ENCODE assay signal across 7 mouse cellular contexts in the genomic region with DNA sequence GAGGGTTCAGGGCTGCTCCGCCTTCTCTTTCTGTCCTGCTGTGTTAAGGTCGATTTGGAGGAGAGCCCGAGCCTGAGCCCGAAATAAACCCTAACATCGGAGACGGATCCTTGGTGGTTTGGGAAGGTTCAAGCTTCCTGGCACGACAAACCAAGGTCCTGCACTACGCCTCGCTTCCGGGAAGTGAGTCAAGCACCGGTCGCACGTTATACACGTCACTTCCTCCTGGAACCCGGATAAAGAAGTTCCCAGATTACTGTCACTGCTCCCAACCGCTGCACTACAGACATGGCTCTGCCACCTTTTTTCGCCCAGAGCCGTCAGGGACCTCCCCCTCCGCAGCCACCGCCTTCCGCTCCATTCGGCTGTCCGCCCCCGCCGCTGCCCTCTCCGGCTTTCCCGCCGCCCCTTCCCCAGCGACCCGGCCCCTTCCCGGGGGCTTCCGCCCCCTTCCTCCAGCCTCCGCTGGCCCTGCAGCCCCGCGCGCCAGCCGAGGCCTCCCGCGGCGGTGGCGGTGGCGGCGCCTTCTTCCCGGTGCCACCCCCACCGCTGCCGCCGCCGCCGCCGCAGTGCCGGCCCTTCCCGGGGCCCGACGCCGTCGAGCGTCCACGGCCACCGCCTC. TPM values are rescaled to one million over a fixed set of nuclear protein-coding genes. Genes with fewer than 3 reads are reported as not detected.
DNase-seq lines count a peak whose midpoint lies in the region; ATAC-seq lines count a peak whose summit lies in the region.

A gene (plus strand): TSS at position 251 of the 622 bp plus-strand sequence.

- H3K36me3 ChIP-seq in intestine, embryonic 16.5 days (ENCODE audit: control insufficient read depth, insufficient read depth, low read length) = no peaks in the 10 kb centered on the region
- no peaks in the 10 kb centered on the region for H3K36me3 ChIP-seq in midbrain, embryonic 11.5 days (ENCODE audit: control insufficient read depth, insufficient read depth, low read length)

- DNase-seq in adrenal gland, adult 8-10 months = peak; percentile 92
- DNase-seq in embryo, embryonic 9.5 days (ENCODE audit: extremely low spot score) = peak; percentile 91
- DNase-seq in gastrocnemius, postnatal 4 days (ENCODE audit: low spot score in 2 of 2) = peak; percentile 80 to 95
- peak; percentile 95 to 97 for DNase-seq in left cerebral cortex, postnatal 36 days (ENCODE audit: low spot score in 2 of 2)
- peak; percentile 99 for DNase-seq in midbrain, embryonic 11.5 days (ENCODE audit: low spot score, missing footprints)
- peak; percentile 98 for DNase-seq in skeletal muscle tissue, adult 2 months (ENCODE audit: low read depth, low spot score)

- H3K4me2 ChIP-seq in intestine, embryonic 16.5 days (ENCODE audit: low read depth, low read length) = peak within 1 kb of the TSS; percentile 75
- H3K4me2 ChIP-seq in midbrain, embryonic 11.5 days = peak within 1 kb of the TSS; percentile 89

- H3K9me3 ChIP-seq in intestine, embryonic 16.5 days (ENCODE audit: control insufficient read depth, low read length) = 0 out of 2 replicates have a peak, but pooled peaks cover 3% of the 10 kb centered on the region
- H3K9me3 ChIP-seq in midbrain, embryonic 11.5 days (ENCODE audit: control insufficient read depth, low read length) = no peaks in the 10 kb centered on the region

- peaks cover 12% of the 10 kb centered on the region for H3K4me1 ChIP-seq in intestine, embryonic 16.5 days (ENCODE audit: control insufficient read depth, insufficient read depth, low read length)
- H3K4me1 ChIP-seq in midbrain, embryonic 11.5 days (ENCODE audit: control insufficient read depth, insufficient read depth, low read length) = peaks cover 11% of the 10 kb centered on the region

- H3K27ac ChIP-seq in intestine, embryonic 16.5 days (ENCODE audit: low read length) = peak within 1 kb of the TSS; percentile 98
- H3K27ac ChIP-seq in midbrain, embryonic 11.5 days (ENCODE audit: low read depth, low read length) = peak within 1 kb of the TSS; percentile 81

- intact Hi-C loops in left cerebral cortex, postnatal 36 days (cut with DNase I) = loop anchor here (2.0 kb wide), 1 partner anchor 51 kb away; a partner anchor contains a TSS

- peak within 1 kb of the TSS; percentile 99 for H3K9ac ChIP-seq in intestine, embryonic 16.5 days (ENCODE audit: low read depth, low read length)
- peak within 1 kb of the TSS; percentile 93 for H3K9ac ChIP-seq in midbrain, embryonic 11.5 days (ENCODE audit: low read length)

- peak; percentile 96 for ATAC-seq in intestine, embryonic 16.5 days
- ATAC-seq in midbrain, embryonic 11.5 days (ENCODE audit: low FRiP score) = peak; percentile 96

- H3K27me3 ChIP-seq in intestine, embryonic 16.5 days (replicated peaks; ENCODE audit: control insufficient read depth, insufficient read depth, low read length) = no peaks in the 10 kb centered on the region
- H3K27me3 ChIP-seq in midbrain, embryonic 11.5 days (ENCODE audit: control insufficient read depth, insufficient read depth, low read length) = no peaks in the 10 kb centered on the region

- under 1% methylated on average over 58 of the region's 59 CpGs for WGBS in intestine, embryonic 16.5 days
- WGBS in midbrain, embryonic 11.5 days = 1% methylated on average over 49 of the region's 59 CpGs

- peak within 1 kb of the TSS; percentile 100 for H3K4me3 ChIP-seq in intestine, embryonic 16.5 days (ENCODE audit: low read length)
- peak within 1 kb of the TSS; percentile 99 for H3K4me3 ChIP-seq in midbrain, embryonic 11.5 days (ENCODE audit: low read depth, low read length)

RNA-seq across cellular contexts. Expression of the gene that starts here (rescaled TPM):
- total RNA-seq in adrenal gland, adult 8-10 months (2022) = 10 to 100 TPM; 18.6 to 23.1 (median 19.9) TPM
- 10 to 100 TPM; 14.0 to 14.5 TPM for total RNA-seq in gastrocnemius, postnatal 4 days (2021)
- polyA plus RNA-seq in intestine, embryonic 16.5 days (2015; fragmentation: Nextera tagmentation; extraction: Ambion mirVana) = 3.4 and 3.5 TPM in 2 replicates
- 10 to 100 TPM; 26.8 to 33.3 TPM for total RNA-seq in left cerebral cortex, postnatal 36 days (2021)
- 11.6 and 14.6 TPM in 2 replicates for polyA plus RNA-seq in midbrain, embryonic 11.5 days (2014; fragmentation: Nextera tagmentation; extraction: Ambion mirVana)

Comparison
In these comparisons a context has a peak if more than half of its experiments do, and no peak if none do; other contexts are left out.
1. Peak in every context shown above with its lines: DNase-seq, ATAC-seq, H3K4me3 ChIP-seq and H3K27ac ChIP-seq.